Mouse (Mus musculus) thymus, postnatal 36 days (tissue): ENCODE measurements around the gene Pbld2.

Source experiments
- DNase-seq, 2 experiments: peaks; one replicate each; pipeline ENCODE4 v3.0.0; 2022; ENCODE audit warnings: mixed read lengths in 2 of 2

Gene Pbld2

DNA sequence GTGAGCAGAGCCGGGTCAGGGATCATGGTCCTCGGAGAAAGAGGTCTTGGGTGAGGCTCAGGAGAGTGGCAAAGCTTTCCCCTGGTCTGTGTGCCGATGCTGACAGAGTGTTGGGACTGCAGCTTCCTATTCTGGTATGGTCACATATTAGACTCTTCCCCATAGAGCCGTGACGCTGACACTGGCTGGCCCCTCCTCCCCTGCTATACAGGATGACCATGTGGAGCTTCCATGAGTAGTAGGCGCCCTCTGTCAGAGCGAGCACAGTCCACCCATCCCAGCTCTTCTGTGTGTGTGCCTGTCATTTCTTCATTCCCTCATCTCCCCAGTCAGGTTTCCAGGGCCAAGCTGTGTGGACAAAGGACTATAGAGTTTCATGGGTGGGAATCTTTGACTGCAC, 39.2 kb downstream of the Pbld2 start:
- DNase-seq, result no peak

DNA sequence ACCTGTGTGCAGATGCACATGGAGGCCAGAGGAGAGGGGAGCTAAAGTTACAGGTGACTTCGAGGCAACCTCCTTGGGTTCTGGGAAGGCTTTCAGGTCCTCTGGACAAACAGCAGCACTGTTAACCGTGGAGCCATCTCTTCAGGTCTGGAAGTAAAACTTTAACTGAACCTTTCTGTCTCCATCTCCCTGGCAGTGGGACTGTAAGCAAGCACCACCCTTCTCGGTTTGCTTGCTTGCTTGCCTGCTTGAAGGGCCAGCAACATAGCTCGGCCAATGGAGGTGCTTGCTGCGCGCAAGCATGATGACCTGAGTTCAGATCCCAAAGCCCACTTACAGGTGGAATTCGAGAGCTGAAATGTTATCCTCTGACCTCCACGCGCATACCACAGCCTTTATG, 40.4 kb downstream of the Pbld2 start:
- DNase-seq, result no peak

DNA sequence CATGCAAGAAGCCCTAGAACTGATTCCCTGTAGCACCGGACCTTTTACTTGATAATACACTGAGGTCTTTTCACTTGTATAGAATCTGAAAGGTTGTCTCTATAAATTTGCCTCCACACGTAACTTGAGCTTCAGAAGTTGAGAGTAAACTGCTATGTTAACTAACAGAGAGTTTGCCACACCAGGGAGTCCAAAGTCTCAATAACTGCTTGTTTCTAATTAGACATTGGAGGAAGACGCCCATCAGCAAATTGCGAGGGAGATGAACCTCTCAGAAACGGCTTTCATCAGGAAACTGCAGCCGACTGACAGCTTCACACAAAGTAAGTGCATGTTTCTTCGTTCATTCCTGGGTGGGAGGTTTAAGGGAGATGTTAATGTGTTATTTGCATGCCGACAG, 41.4 kb downstream of the Pbld2 start:
- no peak for DNase-seq

DNA sequence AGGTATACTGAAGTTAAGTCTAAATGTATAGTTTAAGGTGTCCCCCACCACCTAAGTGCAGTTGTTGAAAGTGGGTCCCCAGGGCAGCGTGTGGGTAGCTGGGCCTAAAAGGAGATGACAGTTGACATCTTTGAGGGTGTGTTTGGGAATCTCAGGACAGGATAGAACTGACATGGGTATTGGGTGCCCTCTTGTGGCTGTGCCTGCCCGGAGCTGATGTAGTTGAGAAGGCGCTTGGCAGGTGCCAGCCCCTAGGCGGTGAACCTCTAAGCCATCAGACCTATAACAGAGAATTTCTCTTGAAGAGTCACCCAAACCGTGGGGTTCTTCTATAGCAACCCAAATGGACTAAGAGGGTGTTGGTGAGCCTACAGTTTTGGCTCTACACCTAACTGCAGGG, 41.9 kb downstream of the Pbld2 start:
- DNase-seq, result peak; percentile 73 to 76

DNA sequence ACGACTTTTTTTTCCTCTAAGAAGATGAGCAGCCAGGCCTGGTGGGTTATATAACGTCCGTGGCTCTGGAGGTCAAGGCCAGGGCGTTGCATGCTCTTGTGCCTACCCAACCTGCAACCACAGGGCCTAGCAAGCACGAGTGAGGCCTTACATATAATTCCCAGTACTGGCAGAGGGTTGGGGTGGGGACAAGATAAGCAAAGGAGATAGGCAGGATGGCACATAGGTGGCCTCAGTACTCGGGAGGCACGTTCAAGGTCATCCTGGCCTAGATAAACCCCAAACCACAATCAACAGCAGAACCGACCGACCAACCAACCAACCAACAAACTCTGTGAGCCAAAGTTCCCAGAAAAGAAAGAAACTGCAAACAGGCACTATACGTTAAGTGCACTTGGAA, 62.2 kb downstream of the Pbld2 start:
- DNase-seq, result no peak

DNA sequence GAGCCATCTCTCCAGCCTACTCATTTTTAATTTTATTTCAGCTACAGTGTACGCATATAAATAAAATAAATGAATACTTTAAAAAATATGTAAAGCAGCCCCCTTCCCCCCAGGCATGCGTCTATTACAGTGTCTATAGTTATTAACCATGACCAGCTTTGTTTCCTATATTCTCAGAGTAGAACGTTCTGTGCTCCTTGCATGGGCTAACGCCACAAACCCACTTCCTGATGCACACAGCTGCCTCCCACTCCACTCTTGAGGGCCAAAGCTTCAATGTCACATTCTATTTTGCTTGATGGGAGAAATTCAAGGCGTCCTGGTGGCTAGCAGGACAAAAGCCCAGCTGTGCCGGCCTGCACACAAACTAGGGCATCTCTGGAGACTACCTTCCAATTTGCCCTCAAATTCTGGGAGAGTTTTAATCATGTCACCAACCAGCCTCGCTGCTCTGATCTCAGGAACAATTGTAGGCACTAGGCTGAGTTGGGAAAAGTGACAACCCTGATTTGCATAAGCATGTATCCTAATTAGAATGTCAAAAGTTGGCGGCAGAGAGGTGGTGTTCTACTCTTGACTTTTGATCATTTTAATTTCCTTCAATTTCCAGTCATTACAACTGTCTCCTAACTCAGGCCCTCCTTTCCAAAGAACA, 65.1 kb downstream of the Pbld2 start:
- DNase-seq, result peak in 1 of 2 experiments; percentile 12

DNA sequence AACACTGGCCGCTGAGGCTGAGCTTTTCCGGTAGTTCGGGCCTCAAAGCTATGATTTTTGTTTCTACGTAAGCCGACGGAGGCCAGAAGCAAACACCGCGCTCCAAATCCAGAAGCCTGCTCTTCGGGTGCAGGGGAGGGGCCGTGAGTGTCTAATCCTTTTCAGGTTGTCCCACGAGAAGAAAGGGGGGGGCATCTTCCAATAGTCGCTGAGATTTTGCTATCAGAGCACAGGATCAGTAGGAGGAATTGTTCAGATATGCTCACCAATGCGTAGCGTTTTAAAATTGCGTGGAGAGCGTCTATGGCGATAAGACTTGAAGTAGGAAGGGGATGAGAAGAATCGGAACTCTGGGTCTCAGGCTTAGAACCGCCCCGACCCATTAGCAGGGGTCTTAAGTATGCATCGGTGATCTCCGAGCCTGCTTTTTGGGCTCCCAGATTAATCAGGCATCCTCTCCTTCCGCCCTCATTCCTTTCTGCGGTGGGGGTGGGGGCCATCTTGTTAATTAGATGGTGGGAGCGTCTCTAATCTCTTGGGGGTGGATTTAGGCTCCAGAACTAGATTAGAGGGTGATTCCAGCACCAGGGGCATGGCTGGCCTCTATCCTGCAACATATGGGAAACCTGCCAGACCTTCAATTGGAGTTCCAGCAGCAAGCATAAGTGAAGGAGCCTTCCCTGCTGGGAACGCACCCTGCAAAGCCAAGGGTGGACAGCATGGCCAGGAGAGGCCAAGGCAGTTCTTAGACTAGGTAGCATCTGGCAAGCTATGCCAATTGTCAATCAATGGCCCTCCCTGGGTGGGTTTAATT, 65.8 kb downstream of the Pbld2 start:
- no peak for DNase-seq

DNA sequence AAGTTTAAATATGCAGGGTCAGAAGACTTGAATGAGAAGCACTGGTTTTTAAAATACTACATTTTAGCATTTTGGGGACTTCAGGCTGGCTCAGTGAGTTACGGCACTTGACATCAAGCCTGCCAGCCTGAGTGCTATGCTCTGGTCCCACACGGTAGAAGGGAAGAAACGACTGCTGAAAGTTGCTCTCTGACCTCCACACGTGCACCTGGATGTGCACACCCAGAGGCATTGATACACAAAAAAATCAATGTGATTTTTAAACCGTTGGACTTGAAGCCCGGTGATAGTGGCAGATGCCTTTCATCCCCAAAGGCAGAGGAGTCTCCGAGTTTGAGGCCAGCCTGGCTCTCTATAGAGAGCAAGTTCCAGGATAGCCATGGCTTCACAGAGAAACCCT, 67.8 kb downstream of the Pbld2 start:
- DNase-seq, result no peak

DNA sequence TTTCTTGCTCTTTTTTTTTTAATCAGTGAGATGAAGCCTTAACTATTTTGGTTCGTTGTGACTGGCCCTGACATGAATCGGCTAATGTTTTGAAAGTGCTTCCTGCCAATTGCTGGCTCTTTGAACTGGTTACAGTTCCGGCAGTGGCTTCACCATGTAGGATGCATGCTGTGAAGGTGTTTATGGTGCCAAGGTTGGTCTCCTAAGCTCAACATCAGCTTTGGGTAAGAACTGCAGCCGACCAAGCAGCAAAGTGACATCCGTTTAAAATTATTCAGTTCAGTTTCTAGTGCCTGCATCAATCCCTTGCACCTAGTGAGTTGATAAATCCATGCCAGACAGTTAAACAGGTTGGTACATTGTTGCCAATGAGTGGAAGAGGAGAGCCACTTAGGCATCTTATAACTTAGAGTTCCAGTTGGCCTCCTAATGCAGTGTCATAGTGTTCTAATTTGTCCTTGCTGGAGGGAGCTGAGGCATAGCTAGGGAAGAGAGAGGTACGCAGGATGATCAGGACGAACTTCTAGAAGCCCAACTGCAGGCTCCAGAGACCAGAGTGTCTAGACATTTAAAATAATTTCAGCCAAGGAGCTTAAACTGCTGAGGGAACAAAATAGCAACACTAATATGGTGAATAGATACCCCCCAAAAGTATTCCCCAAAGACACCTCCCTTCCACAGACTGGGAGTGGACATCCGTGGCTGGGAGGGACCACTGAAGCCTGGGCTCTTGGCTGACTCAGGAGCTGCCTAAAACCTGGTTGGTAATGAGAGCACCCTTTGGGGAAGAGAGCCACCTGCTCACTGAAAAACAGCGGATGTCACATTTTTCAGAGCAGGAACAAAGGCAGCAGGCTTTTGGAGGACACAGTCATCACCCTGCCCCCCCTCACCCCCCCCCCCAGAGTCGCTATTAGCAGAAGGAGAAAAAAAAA, 68.8 kb downstream of the Pbld2 start:
- DNase-seq, result peak in 1 of 2 experiments; percentile 14

DNA sequence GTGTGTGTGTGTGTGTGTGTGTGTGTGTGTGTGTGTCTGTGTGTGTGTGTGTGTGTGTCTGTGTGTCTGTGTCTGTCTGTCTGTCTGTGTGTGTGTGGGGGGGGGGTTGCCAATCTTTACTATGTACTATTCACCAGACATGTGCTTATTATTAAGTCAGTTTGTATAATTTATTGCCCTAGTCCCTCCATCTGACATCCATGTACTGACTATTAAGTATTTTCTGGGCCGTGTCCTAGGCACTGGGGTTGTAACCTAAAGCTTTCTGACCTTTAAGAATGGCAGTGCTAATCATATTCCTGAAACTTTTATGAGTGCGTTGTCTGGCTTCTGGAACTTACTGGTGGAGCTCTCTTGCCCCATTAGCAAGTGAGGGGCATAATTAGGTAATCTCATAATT, 72.6 kb downstream of the Pbld2 start:
- no peak for DNase-seq

DNA sequence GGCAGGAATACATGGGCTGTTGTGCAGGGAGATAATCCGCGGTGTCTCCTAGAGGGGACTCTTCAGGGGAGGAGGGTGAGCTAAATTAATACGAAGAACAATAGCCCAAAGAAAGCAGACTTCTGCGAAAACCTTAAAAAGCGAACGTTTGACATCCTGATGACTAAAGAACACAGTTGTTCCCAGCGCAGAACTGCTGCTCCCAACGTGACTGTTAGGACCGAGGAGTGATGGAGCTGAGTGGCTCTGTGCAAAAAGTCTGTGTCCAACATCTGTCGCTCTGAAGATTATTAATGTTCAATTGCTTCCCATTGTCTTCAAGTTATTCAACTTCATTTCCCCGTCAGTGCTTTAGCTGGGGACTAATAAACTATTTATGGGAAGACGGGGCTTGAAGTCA, 74.1 kb downstream of the Pbld2 start:
- no peak for DNase-seq

DNA sequence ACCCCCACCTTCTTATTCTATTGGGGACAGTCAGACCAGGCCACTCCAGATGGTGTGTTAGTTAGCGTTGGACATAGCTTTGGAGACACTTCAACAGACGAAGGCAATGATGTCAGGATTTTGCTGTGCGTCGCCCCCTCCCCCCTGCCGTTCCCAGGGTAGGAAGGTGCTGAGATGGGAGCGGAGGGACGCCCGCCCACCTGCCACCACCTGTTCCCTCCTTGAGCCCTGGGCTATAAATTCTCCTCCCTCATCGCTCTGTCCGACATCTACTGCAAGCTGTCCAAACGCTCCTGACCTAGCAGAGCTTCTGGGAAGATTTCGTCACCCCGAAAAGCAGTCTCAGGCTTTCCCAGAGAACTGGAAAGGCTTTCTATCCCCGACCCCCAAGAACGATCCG, 75.4 kb downstream of the Pbld2 start, which contains the start of gene Atoh7:
Gene Atoh7, plus strand, starts transcription at position 131 of the 400 bp plus-strand sequence.
- DNase-seq, result no peak

DNA sequence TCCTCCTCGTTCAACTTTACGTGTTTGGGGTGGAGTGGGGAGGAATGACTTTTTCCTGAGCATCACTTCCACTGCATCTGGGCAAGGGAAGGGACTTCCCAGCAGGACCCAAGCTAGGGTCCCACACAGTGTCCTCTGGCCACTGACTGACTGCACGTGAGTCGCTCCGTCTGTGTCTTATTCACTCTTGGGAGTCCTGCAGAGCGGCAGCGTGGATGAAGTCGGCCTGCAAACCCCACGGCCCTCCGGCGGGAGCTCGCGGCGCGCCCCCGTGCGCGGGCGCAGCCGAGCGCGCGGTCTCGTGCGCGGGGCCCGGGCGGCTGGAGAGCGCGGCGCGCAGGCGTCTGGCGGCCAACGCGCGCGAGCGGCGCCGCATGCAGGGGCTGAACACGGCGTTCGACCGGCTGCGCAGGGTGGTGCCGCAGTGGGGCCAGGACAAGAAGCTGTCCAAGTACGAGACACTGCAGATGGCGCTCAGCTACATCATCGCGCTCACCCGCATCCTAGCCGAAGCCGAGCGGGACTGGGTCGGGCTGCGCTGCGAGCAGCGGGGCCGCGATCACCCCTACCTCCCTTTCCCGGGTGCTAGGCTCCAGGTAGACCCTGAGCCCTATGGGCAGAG, 75.9 kb downstream of the Pbld2 start:
- DNase-seq, result peak in 1 of 2 experiments; percentile 33

DNA sequence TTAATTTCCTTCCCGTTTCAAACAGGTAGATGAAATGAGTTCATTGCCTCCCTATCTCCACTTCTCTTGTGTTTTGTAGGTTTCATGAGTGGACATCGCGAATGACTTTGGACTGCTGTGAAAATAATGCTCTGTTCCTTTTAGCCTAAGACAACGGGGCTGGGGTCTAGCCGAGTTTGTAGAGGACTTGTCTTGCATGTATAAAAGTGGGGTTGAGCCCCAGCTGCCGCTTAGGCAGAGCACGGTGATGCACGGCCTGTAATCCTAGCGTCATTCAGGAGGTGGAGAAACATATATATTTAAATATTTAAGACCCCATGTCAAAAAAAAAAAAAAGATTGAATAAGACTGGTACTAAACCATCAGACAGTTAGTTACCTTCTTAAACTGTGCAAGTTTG, 76.5 kb downstream of the Pbld2 start:
- no peak for DNase-seq
